Mouse (Mus musculus): ENCODE results near the gene Rfpl4.
"Not testable (repeated sequence)": the region's sequence is repeated elsewhere in the genome, so short reads cannot be mapped to it uniquely, and the experiment has no call there.

The Rfpl4 gene

GRCm38 (mm10) chr7:5116850-5117249, at the start of gene Rfpl4:
Rfpl4 (minus strand) TSS chr7:5116950.
- no peak for DNase-seq (ENCODE audit: low spot score in 2 of 2)

GRCm38 (mm10) chr7:5149570-5149969, 32.8 kb upstream of the Rfpl4 start, which contains the start of gene Vmn1r55:
Vmn1r55 (minus strand) TSS chr7:5149670.
- not testable (repeated sequence) for DNase-seq (ENCODE audit: low spot score in 2 of 2)

- DNase-seq (ENCODE audit: low spot score in 2 of 2), result peak; percentile 71
Observed at GRCm38 (mm10) chr7:5125549-5126406, 9.0 kb upstream of the Rfpl4 start, which contains the start of gene Rasl2-9. Rasl2-9 (minus strand) TSS chr7:5125950.

- DNase-seq (ENCODE audit: low spot score in 2 of 2), result no peak
Observed at GRCm38 (mm10) chr7:5125078-5125477, 8.3 kb upstream of the Rfpl4 start.

GRCm38 (mm10) chr7:5112701-5113100, 4.0 kb downstream of the Rfpl4 start:
- no peak for DNase-seq (ENCODE audit: low spot score in 2 of 2)

GRCm38 (mm10) chr7:5109301-5109700, 7.4 kb downstream of the Rfpl4 start:
- no peak for DNase-seq (ENCODE audit: low spot score in 2 of 2)

- no peak for DNase-seq (ENCODE audit: low spot score in 2 of 2)
Observed at GRCm38 (mm10) chr7:5108272-5108671, 8.5 kb downstream of the Rfpl4 start.

- no peak for DNase-seq (ENCODE audit: low spot score in 2 of 2)
Observed at GRCm38 (mm10) chr7:5102564-5102963, 14.2 kb downstream of the Rfpl4 start.

- peak; percentile 82 to 86 for DNase-seq (ENCODE audit: low spot score in 2 of 2)
Observed at GRCm38 (mm10) chr7:5101066-5101663, 15.6 kb downstream of the Rfpl4 start.

- DNase-seq (ENCODE audit: low spot score in 2 of 2), result no peak
Observed at GRCm38 (mm10) chr7:5099796-5100195, 17.0 kb downstream of the Rfpl4 start.

- DNase-seq (ENCODE audit: low spot score in 2 of 2), result no peak
Observed at GRCm38 (mm10) chr7:5098769-5099168, 18.0 kb downstream of the Rfpl4 start.

- DNase-seq (ENCODE audit: low spot score in 2 of 2), result no peak
Observed at GRCm38 (mm10) chr7:5092831-5093510, 23.8 kb downstream of the Rfpl4 start.

GRCm38 (mm10) chr7:5092381-5092780, 24.4 kb downstream of the Rfpl4 start:
- no peak for DNase-seq (ENCODE audit: low spot score in 2 of 2)

GRCm38 (mm10) chr7:5091008-5091728, 25.6 kb downstream of the Rfpl4 start:
- no peak for DNase-seq (ENCODE audit: low spot score in 2 of 2)

GRCm38 (mm10) chr7:5089853-5090252, 26.9 kb downstream of the Rfpl4 start:
- no peak for DNase-seq (ENCODE audit: low spot score in 2 of 2)

GRCm38 (mm10) chr7:5087886-5088285, 28.9 kb downstream of the Rfpl4 start:
- DNase-seq (ENCODE audit: low spot score in 2 of 2), result no peak

GRCm38 (mm10) chr7:5086921-5087440, 29.8 kb downstream of the Rfpl4 start:
- no peak for DNase-seq (ENCODE audit: low spot score in 2 of 2)

- DNase-seq (ENCODE audit: low spot score in 2 of 2), result no peak
Observed at GRCm38 (mm10) chr7:5085512-5085911, 31.2 kb downstream of the Rfpl4 start.

GRCm38 (mm10) chr7:5083325-5084105, 33.2 kb downstream of the Rfpl4 start:
- DNase-seq (ENCODE audit: low spot score in 2 of 2), result peak; percentile 81 to 82

GRCm38 (mm10) chr7:5081939-5082338, 34.8 kb downstream of the Rfpl4 start:
- DNase-seq (ENCODE audit: low spot score in 2 of 2), result no peak

GRCm38 (mm10) chr7:5081241-5081640, 35.5 kb downstream of the Rfpl4 start:
- peak in 1 of 2 experiments; percentile 46 for DNase-seq (ENCODE audit: low spot score in 2 of 2)
